Mouse (Mus musculus): Measurements from ENCODE around the gene Snap29.

Snap29 gene

GRCm38 (mm10) chr16:17405736-17406443 is at the start of gene Snap29, which contains the start of gene Pi4ka:
Gene Snap29 (plus strand): TSS chr16:17405986.
Gene Pi4ka (minus strand): TSS chr16:17406314.
- peak; percentile 100 for DNase-seq

DNA sequence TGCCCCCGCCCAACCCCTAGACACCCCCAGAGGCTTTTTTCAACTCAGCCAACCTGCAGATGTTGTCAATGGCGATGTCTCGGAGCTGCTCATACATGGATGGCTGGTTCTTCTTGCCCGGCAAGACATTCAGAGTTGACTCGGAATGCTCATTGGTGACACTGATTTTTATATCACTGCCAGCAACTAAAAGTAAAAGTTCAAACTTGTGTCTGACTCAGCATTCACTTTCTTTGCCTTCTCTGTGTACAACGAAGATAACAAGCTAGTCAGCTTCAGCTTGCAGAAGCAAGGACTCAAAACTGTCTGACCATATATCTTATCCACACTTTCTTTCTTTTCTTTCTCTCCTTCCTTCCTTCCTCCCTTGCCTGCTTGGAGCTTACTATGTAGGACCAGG is 49.8 kb upstream of the Snap29 start:
- DNase-seq = no peak

DNA sequence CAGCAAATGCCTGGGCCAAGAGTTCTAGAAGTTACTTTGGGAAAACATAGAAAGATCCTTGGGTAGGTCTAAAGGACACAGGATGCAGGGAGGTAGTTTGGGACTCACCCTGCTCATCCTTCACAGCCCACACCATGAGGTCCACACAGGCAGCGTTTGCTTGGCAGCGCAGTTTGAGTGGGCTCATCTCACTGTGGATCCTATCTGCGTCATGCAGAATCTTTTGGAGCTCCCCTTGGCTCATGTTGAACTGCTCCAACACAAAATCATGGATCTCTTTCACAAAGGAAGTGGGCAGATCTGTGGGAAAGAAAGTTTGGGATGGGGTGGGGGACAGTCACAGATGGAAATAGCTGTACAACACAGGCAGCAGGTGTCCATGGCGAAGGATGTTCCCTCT is 47.0 kb upstream of the Snap29 start:
- DNase-seq = no peak

DNA sequence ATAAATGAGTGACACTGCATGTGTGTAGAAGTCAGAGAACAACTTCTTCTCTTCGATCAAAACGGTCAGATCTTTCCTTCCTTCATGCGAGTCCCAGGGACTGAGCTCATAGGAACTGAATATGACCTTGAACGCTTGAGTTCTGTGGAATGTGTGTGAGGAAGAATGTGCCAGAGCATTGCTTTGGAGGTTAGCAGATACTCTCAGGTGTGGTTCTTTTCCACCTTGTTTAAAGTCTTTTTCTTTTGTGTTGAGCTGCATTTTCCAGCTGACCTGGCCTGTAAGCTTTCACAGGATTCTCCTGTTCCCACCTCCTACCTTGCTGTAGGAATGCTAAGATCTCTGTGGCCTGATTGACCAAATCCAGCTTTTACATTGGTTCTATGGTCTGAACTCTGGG is 23.5 kb upstream of the Snap29 start:
- no peak for DNase-seq

DNA sequence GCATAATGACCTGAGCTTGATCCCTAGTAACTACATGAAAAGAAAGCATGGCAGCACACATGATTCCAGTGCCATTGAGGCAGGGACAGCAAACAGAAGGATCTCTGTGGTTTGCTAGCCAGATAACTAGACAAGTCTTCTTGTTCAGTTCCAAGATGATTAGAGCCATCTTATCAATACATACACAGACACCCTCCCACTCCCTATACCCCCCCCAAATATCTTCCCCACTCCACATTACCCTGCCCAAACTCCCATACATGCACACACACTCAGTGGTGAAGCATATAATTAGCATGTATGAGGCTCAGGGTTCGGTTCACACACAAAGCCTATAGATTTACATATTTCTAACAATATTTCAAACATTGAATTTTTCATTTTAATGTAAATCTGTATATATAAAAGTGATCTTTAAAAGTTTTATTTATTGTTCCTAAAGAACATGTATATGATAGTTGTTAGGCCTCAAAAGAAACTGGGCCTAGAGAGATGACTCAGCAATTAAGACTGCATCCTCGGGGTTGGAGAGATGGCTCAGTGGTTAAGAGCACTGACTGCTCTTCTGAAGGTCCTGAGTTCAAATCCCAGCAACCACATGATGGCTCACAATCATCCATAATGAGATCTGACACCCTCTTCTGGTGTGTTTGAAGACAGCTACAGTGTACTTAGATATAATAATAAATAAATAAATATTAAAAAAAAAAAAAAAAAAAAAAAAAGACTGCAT is 22.0 kb upstream of the Snap29 start:
- no peak for DNase-seq

DNA sequence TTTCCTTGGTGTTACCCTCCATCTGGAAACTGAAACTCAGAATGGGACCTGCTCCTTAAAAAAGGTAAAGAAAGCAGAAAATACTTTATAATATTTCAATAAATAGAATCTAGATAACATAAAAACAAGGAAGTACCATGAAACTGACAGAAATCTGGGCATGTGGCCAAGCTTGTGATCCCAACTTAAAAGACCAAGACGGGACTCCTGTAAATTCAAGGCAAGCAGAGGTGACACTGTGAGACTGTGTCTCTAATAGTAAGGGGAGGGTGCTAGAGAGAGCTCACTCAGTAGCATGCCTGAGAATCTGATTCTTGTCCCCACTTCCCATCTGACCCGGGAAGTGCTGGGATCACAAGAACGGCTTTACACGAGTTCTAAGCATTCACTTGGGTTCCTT is 13.0 kb upstream of the Snap29 start:
- DNase-seq = peak; percentile 49

GRCm38 (mm10) chr16:17402855-17403254 is 2.9 kb upstream of the Snap29 start:
- DNase-seq = peak; percentile 54

DNA sequence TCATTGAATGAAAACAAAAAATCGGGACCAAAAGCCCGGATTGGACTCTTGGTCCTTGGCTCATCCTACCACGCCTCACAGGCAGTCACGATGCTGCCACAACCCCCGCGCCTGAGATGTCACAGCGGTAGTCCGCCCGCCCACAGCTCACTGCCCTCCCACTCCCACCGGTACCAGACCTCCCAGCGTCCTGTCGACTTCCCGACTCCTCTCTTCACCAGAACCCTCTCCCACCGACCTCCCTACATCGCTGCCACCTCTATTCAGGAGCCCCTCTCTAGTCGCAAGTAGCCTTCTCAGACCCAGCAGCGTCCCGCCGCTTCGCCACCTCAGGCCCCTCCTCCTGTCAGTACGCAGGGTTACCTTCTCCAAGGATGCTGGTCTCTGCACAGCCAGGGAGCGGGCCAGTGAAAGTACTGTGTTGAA is 502 bp upstream of the Snap29 start:
- DNase-seq = peak; percentile 76

GRCm38 (mm10) chr16:17406512-17407231 is 886 bp downstream of the Snap29 start:
- peak; percentile 13 for DNase-seq

DNA sequence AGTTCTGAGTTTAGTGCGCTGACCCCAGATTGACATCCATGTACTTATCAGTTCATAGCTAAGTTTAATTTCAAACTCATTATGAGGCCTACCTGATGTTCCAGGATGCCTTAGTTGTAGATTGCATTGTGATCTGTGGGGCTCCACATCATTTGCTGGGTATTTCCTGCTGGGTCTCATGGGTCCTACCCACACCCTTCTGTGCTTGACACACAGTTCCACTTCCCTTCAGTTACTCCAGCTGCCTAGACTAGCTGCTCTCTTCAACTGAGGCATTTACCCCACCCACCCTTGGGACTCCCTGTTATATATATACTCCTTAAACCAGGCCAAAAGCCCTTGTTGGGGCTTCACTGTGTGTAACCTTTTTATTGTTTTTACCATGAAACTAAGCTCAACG is 3.3 kb downstream of the Snap29 start:
- DNase-seq = no peak

- DNase-seq = peak; percentile 42
Measured at GRCm38 (mm10) chr16:17410209-17410608, 4.4 kb downstream of the Snap29 start.

GRCm38 (mm10) chr16:17423021-17423420 is 17.2 kb downstream of the Snap29 start:
- no peak for DNase-seq

DNA sequence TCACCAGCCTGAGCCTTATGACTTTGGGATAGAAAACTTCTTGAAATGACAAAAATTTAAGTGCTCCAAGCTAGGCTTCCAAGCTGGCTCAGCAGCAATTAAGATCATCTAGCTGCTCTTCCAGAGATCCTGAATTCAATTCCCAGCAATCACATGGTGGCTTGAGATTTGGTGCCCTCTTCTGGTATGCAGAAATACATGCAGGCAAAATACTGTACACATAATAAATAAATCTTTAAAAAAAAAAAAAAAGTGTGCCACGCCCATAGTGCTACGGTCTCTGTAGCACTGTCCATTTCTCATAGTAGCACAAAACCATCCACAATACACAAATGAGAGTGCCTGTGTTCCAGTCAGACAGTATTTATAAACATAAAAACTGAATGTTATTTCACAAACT is 26.8 kb downstream of the Snap29 start:
- DNase-seq = peak; percentile 14

DNA sequence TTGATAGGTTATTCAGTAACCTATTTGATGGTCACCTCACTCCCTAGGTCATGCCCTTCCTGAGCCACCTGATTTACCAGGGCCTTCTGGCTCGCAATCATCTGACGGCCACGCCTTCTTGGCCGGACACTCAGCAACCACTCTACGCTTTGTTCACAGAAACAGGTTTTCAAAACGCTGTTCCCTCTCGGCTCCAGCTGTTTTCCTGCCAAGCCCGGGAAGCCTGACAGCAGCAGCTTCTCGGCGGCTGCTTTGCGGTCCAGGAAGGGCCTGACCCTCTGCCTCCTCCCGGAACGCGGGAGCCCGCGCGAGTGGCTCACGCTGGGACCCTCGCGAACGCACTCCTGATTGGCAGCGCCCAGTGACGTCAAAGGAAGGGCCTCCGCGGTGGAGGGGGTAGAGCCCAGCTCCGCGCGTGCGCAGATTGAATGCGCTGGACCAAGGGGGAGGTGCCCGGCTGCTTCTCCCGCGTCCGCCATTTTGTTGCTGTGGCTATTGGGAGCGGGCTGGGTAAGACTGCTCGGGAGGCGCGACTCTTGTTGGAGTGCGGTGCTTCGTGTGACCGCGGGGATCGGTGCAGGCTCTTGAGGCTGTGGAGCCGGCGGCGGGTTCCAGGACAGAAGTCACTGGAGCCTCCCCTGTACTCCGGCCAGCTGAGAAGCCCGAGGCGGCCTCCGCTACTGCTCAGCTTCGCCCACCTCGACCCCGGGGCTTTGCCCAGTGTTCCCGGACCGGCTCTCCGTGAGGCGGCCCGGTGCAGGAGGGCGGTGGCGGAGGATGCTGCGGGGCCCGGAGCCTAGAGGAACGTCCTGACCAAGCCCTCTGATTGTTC is 46.0 kb downstream of the Snap29 start, which contains the start of gene Crkl:
TSS of gene Crkl (plus strand) at position 447 of the 832 bp plus-strand sequence.
- DNase-seq = peak; percentile 98

GRCm38 (mm10) chr16:17452373-17452715 is 46.6 kb downstream of the Snap29 start:
- DNase-seq = peak; percentile 68

DNA sequence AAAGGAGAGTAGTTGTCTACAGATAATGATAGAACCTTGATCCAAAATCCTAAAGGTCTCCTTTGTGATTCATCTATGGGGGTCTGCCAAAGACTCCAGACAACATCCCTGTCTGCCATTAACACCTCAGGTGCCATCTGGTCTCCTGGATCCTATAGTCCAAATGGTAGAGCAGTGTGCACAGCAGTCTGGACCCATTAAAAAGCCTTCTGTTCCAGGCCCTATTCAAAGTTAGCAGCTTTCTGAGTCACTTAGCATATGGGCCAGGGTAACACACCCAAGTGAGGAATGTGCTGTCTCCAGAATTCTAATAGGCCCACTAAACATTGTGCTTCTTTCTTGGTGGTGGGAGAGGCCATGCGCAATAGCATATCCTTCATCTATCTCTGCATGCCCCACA is 51.1 kb downstream of the Snap29 start:
- no peak for DNase-seq

- peak; percentile 41 for DNase-seq
Measured at GRCm38 (mm10) chr16:17460254-17460653, 54.5 kb downstream of the Snap29 start.

- no peak for DNase-seq
Measured at GRCm38 (mm10) chr16:17461596-17461995, 55.8 kb downstream of the Snap29 start.

DNA sequence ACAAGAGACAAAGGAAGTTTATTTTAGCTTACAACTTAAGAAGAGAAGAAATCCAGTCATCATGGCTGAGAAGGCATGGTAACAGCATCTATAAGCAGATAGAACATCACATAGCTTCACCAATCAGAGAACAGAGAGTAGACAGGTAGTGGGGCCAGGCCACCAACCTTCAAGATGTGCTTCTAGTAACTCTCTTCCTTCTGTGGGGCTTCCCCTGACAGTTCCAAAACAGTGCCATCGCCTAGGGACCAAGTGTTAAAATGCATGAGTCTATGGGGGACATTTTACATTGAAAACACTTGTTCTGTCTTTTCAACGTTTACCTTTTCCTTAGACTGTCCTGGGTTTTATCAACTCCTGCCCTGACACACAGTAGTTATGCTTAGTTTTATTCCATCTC is 57.4 kb downstream of the Snap29 start:
- no peak for DNase-seq

DNA sequence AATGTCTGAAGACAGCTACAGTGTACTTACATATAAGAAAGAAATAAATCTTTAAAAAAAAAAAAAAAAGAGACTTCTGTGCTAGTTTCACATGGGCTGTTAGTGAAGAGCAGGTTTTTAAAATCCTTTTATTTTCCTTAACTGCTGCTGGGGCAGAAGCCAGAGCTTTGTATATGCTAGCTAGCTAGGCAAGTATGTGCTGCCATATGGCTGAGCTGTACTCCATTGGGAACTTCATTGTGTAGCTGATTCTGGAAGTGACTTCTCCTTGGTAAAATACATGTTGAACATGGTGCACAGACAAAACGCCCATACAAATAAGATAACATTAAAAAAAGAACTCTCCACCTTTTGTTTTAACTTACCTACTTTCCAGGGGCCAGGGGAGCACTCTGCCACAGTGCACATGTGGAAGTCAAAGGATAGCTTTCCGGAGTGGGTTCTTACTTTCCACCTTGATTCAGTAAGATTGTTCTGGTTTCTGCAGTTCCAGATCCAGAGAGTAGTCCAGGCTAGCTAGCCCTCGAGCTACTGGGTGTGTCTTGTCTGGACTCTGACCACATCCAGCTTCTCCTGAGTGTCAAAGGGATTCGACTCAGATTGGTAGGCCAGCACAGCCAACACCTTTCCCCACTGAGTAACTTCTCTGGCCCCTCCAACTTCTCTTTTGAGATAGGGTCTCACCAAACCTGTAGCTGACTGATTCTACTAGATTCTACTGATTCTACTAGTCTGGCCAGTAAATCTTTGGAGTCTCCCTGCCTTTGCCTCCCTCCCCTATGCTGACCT is 61.3 kb downstream of the Snap29 start:
- DNase-seq = no peak

DNA sequence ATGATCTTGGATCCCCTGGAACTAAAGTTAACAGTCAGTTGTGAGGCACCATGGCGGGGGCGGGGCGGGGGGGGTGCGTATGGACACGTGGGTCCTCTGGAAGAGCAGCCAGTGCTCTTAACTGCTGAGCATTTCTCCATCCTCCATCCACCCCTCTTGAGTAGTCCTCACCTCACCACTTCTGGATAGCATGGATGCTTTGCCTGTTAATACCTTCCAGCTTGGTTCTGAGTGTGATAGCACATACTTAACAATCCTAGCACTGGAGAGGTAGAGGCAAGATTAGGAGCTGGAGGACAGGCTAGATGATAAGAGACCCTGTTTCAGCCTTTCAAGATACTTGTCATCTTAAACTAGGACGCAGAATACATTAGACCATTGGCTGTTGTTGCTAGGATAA is 66.7 kb downstream of the Snap29 start:
- no peak for DNase-seq

- DNase-seq = peak; percentile 54
Measured at GRCm38 (mm10) chr16:17474091-17474490, 68.3 kb downstream of the Snap29 start.
